Mouse (Mus musculus): ENCODE data around the gene Hapln4. TPM values are rescaled to one million over a fixed set of nuclear protein-coding genes. Genes with fewer than 3 reads are reported as not detected.

Hapln4 gene
- polyA plus RNA-seq, 1 experiment, result 124 TPM

- H3K4me3 ChIP-seq (replicated peaks; ENCODE audit: insufficient read depth, low read depth, low read length), result no peak overlapping the region
- WGBS, result 62% methylated on average over 1 of the region's 1 CpGs
- no peaks in the 10 kb centered on the region; the same call in 1 of the 2 replicates for H3K27me3 ChIP-seq (ENCODE audit: control insufficient read depth, insufficient read depth, low read length)
- TF ChIP-seq CTCF (IDR thresholded peaks at IDR 0.05; ENCODE audit: borderline replicate concordance, insufficient read depth, low read depth, low read length) (no peak), POLR2A (IDR thresholded peaks at IDR 0.05; ENCODE audit: borderline replicate concordance, insufficient read depth, low read length) (no peak)
- H3K4me1 ChIP-seq (ENCODE audit: control insufficient read depth, insufficient read depth, low read length), result no peaks in the 10 kb centered on the region
- H3K27ac ChIP-seq (ENCODE audit: insufficient read depth, low read length), result no peak overlapping the region
- no peak for DNase-seq
Measured at GRCm38 (mm10) chr8:70057721-70058120, 25.5 kb upstream of the Hapln4 start.

- no peak overlapping the region for H3K27ac ChIP-seq (ENCODE audit: insufficient read depth, low read length)
- TF ChIP-seq CTCF (IDR thresholded peaks at IDR 0.05; ENCODE audit: borderline replicate concordance, insufficient read depth, low read depth, low read length), result no peak
- TF ChIP-seq POLR2A (IDR thresholded peaks at IDR 0.05; ENCODE audit: borderline replicate concordance, insufficient read depth, low read length), result no peak
- H3K27me3 ChIP-seq (ENCODE audit: control insufficient read depth, insufficient read depth, low read length), result no peaks in the 10 kb centered on the region
- no peaks in the 10 kb centered on the region for H3K4me1 ChIP-seq (ENCODE audit: control insufficient read depth, insufficient read depth, low read length)
- no peak for DNase-seq
- 72% methylated on average over 2 of the region's 2 CpGs for WGBS
- H3K4me3 ChIP-seq (replicated peaks; ENCODE audit: insufficient read depth, low read depth, low read length), result no peak overlapping the region
Measured at GRCm38 (mm10) chr8:70071836-70072440, 11.3 kb upstream of the Hapln4 start.

- no peak for TF ChIP-seq CTCF (IDR thresholded peaks at IDR 0.05; ENCODE audit: borderline replicate concordance, insufficient read depth, low read depth, low read length)
- TF ChIP-seq POLR2A (IDR thresholded peaks at IDR 0.05; ENCODE audit: borderline replicate concordance, insufficient read depth, low read length), result no peak
- WGBS, result 18% methylated on average over 23 of the region's 27 CpGs
- H3K27ac ChIP-seq (ENCODE audit: insufficient read depth, low read length), result no peak within 1 kb of the TSS
- no peaks in the 10 kb centered on the region for H3K27me3 ChIP-seq (ENCODE audit: control insufficient read depth, insufficient read depth, low read length)
- H3K4me1 ChIP-seq (ENCODE audit: control insufficient read depth, insufficient read depth, low read length), result no peaks in the 10 kb centered on the region
- no peak within 1 kb of the TSS for H3K4me3 ChIP-seq (replicated peaks; ENCODE audit: insufficient read depth, low read depth, low read length)
- no peak for DNase-seq
Measured at GRCm38 (mm10) chr8:70072441-70073069, 10.7 kb upstream of the Hapln4 start, which contains the start of gene Tm6sf2. TSS of gene Tm6sf2 (plus strand) at chr8:70072924.

- TF ChIP-seq CTCF (IDR thresholded peaks at IDR 0.05; ENCODE audit: borderline replicate concordance, insufficient read depth, low read depth, low read length) (no peak), POLR2A (IDR thresholded peaks at IDR 0.05; ENCODE audit: borderline replicate concordance, insufficient read depth, low read length) (no peak)
- no peak for DNase-seq
- Histone ChIP-seq H3K4me1 (ENCODE audit: control insufficient read depth, insufficient read depth, low read length) (no peaks in the 10 kb centered on the region), H3K27ac (ENCODE audit: insufficient read depth, low read length) (no peak overlapping the region), H3K27me3 (ENCODE audit: control insufficient read depth, insufficient read depth, low read length) (no peaks in the 10 kb centered on the region), H3K4me3 (replicated peaks; ENCODE audit: insufficient read depth, low read depth, low read length) (no peak overlapping the region)
- WGBS, result 65% methylated on average over 8 of the region's 8 CpGs
Measured at GRCm38 (mm10) chr8:70073120-70073519, 10.1 kb upstream of the Hapln4 start.

GRCm38 (mm10) chr8:70073682-70074081 lies 9.6 kb upstream of the Hapln4 start:
- 96% methylated on average over 1 of the region's 1 CpGs for WGBS
- no peak overlapping the region for H3K27ac ChIP-seq (ENCODE audit: insufficient read depth, low read length)
- DNase-seq, result no peak
- no peaks in the 10 kb centered on the region for H3K4me1 ChIP-seq (ENCODE audit: control insufficient read depth, insufficient read depth, low read length)
- H3K27me3 ChIP-seq (ENCODE audit: control insufficient read depth, insufficient read depth, low read length), result no peaks in the 10 kb centered on the region
- H3K4me3 ChIP-seq (replicated peaks; ENCODE audit: insufficient read depth, low read depth, low read length), result no peak overlapping the region
- TF ChIP-seq CTCF (IDR thresholded peaks at IDR 0.05; ENCODE audit: borderline replicate concordance, insufficient read depth, low read depth, low read length) (no peak), POLR2A (IDR thresholded peaks at IDR 0.05; ENCODE audit: borderline replicate concordance, insufficient read depth, low read length) (no peak)

- TF ChIP-seq POLR2A (IDR thresholded peaks at IDR 0.05; ENCODE audit: borderline replicate concordance, insufficient read depth, low read length) (no peak), CTCF (IDR thresholded peaks at IDR 0.05; ENCODE audit: borderline replicate concordance, insufficient read depth, low read depth, low read length) (no peak)
- 6% methylated on average over 2 of the region's 2 CpGs for WGBS
- DNase-seq, result peak; percentile 48 to 52
- no peak overlapping the region for H3K27ac ChIP-seq (ENCODE audit: insufficient read depth, low read length)
- no peak overlapping the region for H3K4me3 ChIP-seq (replicated peaks; ENCODE audit: insufficient read depth, low read depth, low read length)
- no peaks in the 10 kb centered on the region; the same call in 1 of the 2 replicates for H3K27me3 ChIP-seq (ENCODE audit: control insufficient read depth, insufficient read depth, low read length)
- no peaks in the 10 kb centered on the region; the same call in 1 of the 2 replicates for H3K4me1 ChIP-seq (ENCODE audit: control insufficient read depth, insufficient read depth, low read length)
Measured at GRCm38 (mm10) chr8:70081976-70082375, 1.3 kb upstream of the Hapln4 start.

- Histone ChIP-seq H3K4me1 (ENCODE audit: control insufficient read depth, insufficient read depth, low read length) (no peaks in the 10 kb centered on the region; the same call in 1 of the 2 replicates), H3K27ac (ENCODE audit: insufficient read depth, low read length) (no peak overlapping the region), H3K4me3 (replicated peaks; ENCODE audit: insufficient read depth, low read depth, low read length) (peak overlapping the region; percentile 89), H3K27me3 (ENCODE audit: control insufficient read depth, insufficient read depth, low read length) (no peaks in the 10 kb centered on the region; the same call in 1 of the 2 replicates)
- WGBS, result 3% methylated on average over 71 of the region's 71 CpGs
- peak; percentile 57 to 71 for DNase-seq
- TF ChIP-seq POLR2A (IDR thresholded peaks at IDR 0.05; ENCODE audit: borderline replicate concordance, insufficient read depth, low read length) (no peak), CTCF (IDR thresholded peaks at IDR 0.05; ENCODE audit: borderline replicate concordance, insufficient read depth, low read depth, low read length) (no peak)
Measured at GRCm38 (mm10) chr8:70084191-70085065, 1.2 kb downstream of the Hapln4 start.
